Mouse (Mus musculus): ENCODE results near the gene Raet1d.
"Not testable (repeated sequence)": the region's sequence is repeated elsewhere in the genome, so short reads cannot be mapped to it uniquely, and the experiment has no call there.

Gene Raet1d

GRCm38 (mm10) chr10:22360252-22360651 is at the start of gene Raet1d:
TSS of gene Raet1d (plus strand) at chr10:22360552.
- DNase-seq (ENCODE audit: low read depth): not testable (repeated sequence)

- no peak for DNase-seq (ENCODE audit: low read depth)
Measured at GRCm38 (mm10) chr10:22322858-22323257, 37.5 kb upstream of the Raet1d start.

GRCm38 (mm10) chr10:22345721-22346120 is 14.6 kb upstream of the Raet1d start:
- DNase-seq (ENCODE audit: low read depth): peak; percentile 56

- DNase-seq (ENCODE audit: low read depth): peak; percentile 74
Measured at GRCm38 (mm10) chr10:22353548-22354195, 6.7 kb upstream of the Raet1d start.

- DNase-seq (ENCODE audit: low read depth): peak; percentile 78
Measured at GRCm38 (mm10) chr10:22354196-22354574, 6.2 kb upstream of the Raet1d start.

- DNase-seq (ENCODE audit: low read depth): not testable (repeated sequence)
Measured at GRCm38 (mm10) chr10:22357373-22357772, 3.0 kb upstream of the Raet1d start.

GRCm38 (mm10) chr10:22360957-22361356 is 605 bp downstream of the Raet1d start:
- not testable (repeated sequence) for DNase-seq (ENCODE audit: low read depth)

- DNase-seq (ENCODE audit: low read depth): not testable (repeated sequence)
Measured at GRCm38 (mm10) chr10:22361415-22362352, 1.3 kb downstream of the Raet1d start.

- not testable (repeated sequence) for DNase-seq (ENCODE audit: low read depth)
Measured at GRCm38 (mm10) chr10:22362466-22362865, 2.1 kb downstream of the Raet1d start.

- not testable (repeated sequence) for DNase-seq (ENCODE audit: low read depth)
Measured at GRCm38 (mm10) chr10:22364915-22365314, 4.6 kb downstream of the Raet1d start.

GRCm38 (mm10) chr10:22381226-22381625 is 20.9 kb downstream of the Raet1d start:
- DNase-seq (ENCODE audit: low read depth): not testable (repeated sequence)

- DNase-seq (ENCODE audit: low read depth): not testable (repeated sequence)
Measured at GRCm38 (mm10) chr10:22390146-22390545, 29.8 kb downstream of the Raet1d start.

GRCm38 (mm10) chr10:22391616-22392015 is 31.3 kb downstream of the Raet1d start:
- peak; percentile 48 for DNase-seq (ENCODE audit: low read depth)

- not testable (repeated sequence) for DNase-seq (ENCODE audit: low read depth)
Measured at GRCm38 (mm10) chr10:22393028-22393824, 32.9 kb downstream of the Raet1d start.

GRCm38 (mm10) chr10:22396680-22397079 is 36.3 kb downstream of the Raet1d start:
- not testable (repeated sequence) for DNase-seq (ENCODE audit: low read depth)

- DNase-seq (ENCODE audit: low read depth): peak; percentile 82
Measured at GRCm38 (mm10) chr10:22402225-22402917, 42.0 kb downstream of the Raet1d start.

- DNase-seq (ENCODE audit: low read depth): peak; percentile 88
Measured at GRCm38 (mm10) chr10:22413702-22414494, 53.5 kb downstream of the Raet1d start.
